Mouse (Mus musculus) cerebellum, adult 2 months (tissue): Measurements from ENCODE around the gene Xpnpep3.

Experiments used
- CTCF ChIP-seq: fragments of 200-500 bp; IDR thresholded peaks from 2 replicates; pipeline ENCODE4 v1.5.1; 2011; ENCODE audit warnings: low read depth, mild to moderate bottlenecking, control low read depth, low read length, moderate library complexity, borderline replicate concordance; ENCODE audit not compliant: insufficient read depth
- POLR2A ChIP-seq: fragments of 200-500 bp; IDR thresholded peaks from 2 replicates; pipeline ENCODE4 v1.6.1; 2011; ENCODE audit warnings: low read length, control low read depth, borderline replicate concordance; ENCODE audit not compliant: insufficient read depth

GRCm38 (mm10) chr15:81476597-81476996 lies 76.7 kb downstream of the Xpnpep3 start:
- no peak for TF ChIP-seq CTCF
- TF ChIP-seq POLR2A = no peak
